Comparison of ENCODE assay signal across 8 mouse cellular contexts in genomic region chr6:82772451-82773101, GRCm38 (mm10). TPM values are rescaled to one million over a fixed set of nuclear protein-coding genes. Genes with fewer than 3 reads are reported as not detected.
DNase-seq lines count a peak whose midpoint lies in the region; ATAC-seq lines count a peak whose summit lies in the region.

No protein-coding gene starts in this region.

- H3K9me3 ChIP-seq in hindbrain, embryonic 13.5 days, result no peaks in the 10 kb centered on the region

- peak overlapping the region; percentile 69 for H3K9ac ChIP-seq in hindbrain, embryonic 13.5 days

- peaks cover 37% of the 10 kb centered on the region for H3K27me3 ChIP-seq in hindbrain, embryonic 13.5 days

- peaks cover 33% of the 10 kb centered on the region for H3K4me1 ChIP-seq in hindbrain, embryonic 13.5 days (replicated peaks)

- H3K4me3 ChIP-seq in hindbrain, embryonic 13.5 days, result peak overlapping the region; percentile 50

- no peak for DNase-seq in frontal cortex, postnatal 25 days (ENCODE audit: low spot score in 2 of 2)
- peak; percentile 9 to 12 for DNase-seq in B cell, adult 2 months
- DNase-seq in embryo, embryonic 11 days, result peak; percentile 85
- DNase-seq in lung, postnatal 14 days, result peak; percentile 23
- DNase-seq in yolk sac, embryonic 10.5 days (ENCODE audit: low spot score), result peak; percentile 43
- no peak for DNase-seq in urinary bladder, adult 18-20 months (ENCODE audit: low spot score in 2 of 2)

- peak overlapping the region; percentile 31; the same call in 1 of the 2 replicates for H3K27ac ChIP-seq in hindbrain, embryonic 13.5 days

- H3K36me3 ChIP-seq in hindbrain, embryonic 13.5 days, result no peaks in the 10 kb centered on the region

- 0 out of 2 replicates have a peak, but pooled peaks have one; percentile 22 for ATAC-seq in frontal cortex, adult (ENCODE audit: low TSS enrichment)
- peak; percentile 15; the same call in 1 of the 2 replicates for ATAC-seq in hindbrain, embryonic 13.5 days (ENCODE audit: low FRiP score)

- peak overlapping the region; percentile 92 for H3K4me2 ChIP-seq in hindbrain, embryonic 13.5 days

- under 1% methylated on average over 19 of the region's 19 CpGs for WGBS in hindbrain, embryonic 13.5 days

RNA-seq across cellular contexts. Expression of gene Hk2, which starts 1.7 kb away (rescaled TPM):
- polyA plus RNA-seq in hindbrain, embryonic 13.5 days (2015; fragmentation: Nextera tagmentation; extraction: Ambion mirVana), result 3.7 TPM in 2 replicates

Comparison
In these comparisons a context has a peak if more than half of its experiments do, and no peak if none do; other contexts are left out.
1. DNase-seq: peak in B cell, adult 2 months (2 of 2), embryo, embryonic 11 days (single experiment), lung, postnatal 14 days (single experiment) and yolk sac, embryonic 10.5 days (single experiment); none in frontal cortex, postnatal 25 days (0 of 2) and urinary bladder, adult 18-20 months (0 of 2).